Mouse (Mus musculus) megakaryocyte, embryonic 14.5 days (primary cell): ENCODE data around the gene Slc25a11.

Experiments used
- FLI1 ChIP-seq: IDR thresholded peaks from 2 replicates; pipeline ENCODE4 v1.6.1; 2012; ENCODE audit warnings: low read length, inconsistent platforms, mixed read lengths
- GATA1 ChIP-seq: IDR thresholded peaks from 3 replicates; pipeline ENCODE4 v1.6.1; 2012; ENCODE audit warnings: mixed read lengths, low read length, inconsistent platforms, borderline replicate concordance

GRCm38 (mm10) chr11:70693504-70693903 is 46.2 kb upstream of the Slc25a11 start:
- TF ChIP-seq GATA1, result no peak
- no peak for TF ChIP-seq FLI1
